Mouse (Mus musculus): ENCODE data around the gene Npsr1.

The Npsr1 gene

DNA sequence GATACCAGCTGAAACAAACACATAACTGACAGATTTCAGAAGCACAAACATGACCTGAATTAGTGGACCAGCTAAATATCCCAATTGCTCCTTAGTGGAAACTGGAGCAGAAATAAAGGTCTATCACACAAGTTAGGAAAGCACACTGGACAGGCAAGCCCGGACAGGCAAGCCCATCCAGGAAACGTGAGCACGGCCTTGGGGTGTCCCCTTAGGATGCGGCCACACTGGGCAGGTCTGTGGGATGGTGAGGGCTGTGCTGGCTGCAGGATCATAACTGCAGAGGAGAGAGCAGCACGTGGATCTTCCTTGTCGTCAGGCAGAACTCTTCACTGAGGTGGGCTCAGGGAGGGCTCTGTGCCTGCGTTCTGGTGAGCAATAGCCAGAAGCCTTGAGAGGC is at the start of gene Npsr1:
TSS of gene Npsr1 (plus strand) at position 301 of the 400 bp plus-strand sequence.
- no peak for DNase-seq (ENCODE audit: extremely low read depth, low read depth)

GRCm38 (mm10) chr9:24051538-24051937 is 46.3 kb upstream of the Npsr1 start:
- DNase-seq (ENCODE audit: extremely low read depth, low read depth) = no peak

DNA sequence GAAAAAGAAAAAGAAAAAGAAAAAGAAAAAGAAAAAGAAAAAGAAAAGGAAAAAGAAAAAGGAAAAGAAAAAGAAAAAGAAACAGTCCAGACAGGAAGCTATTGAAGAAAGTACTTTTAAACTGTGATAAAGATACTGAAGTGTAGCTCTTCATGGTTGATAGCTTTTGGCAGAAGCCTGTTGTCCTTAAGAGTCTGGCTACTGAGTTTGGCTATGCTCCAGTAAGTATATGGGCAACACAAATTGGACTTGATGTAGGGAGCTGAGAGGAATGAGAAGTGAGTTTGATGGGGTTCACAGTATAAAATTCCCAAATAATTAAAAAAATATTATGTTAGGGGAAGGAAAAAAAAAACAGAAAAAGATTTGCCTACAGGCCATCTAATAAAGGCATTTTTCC is 34.5 kb upstream of the Npsr1 start:
- no peak for DNase-seq (ENCODE audit: extremely low read depth, low read depth)

DNA sequence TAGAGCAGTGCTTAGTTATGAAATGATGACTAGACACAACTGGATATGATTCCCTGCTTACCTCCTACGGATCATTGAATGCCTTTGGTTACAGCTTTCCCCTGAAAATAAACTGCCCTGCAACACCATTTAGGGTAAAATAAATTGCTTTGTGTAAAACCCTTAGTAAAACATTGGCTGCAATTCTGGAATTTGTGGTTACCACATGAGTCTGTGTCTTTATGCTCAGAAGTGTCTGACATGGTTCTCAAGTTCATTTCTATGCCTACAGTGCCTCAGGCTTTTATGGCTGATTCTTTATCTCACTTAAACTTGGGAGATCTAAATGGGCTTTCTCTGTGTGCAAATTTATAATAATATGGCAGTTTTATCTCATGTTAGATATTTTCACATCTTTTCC is 26.1 kb upstream of the Npsr1 start:
- DNase-seq (ENCODE audit: extremely low read depth, low read depth) = no peak

DNA sequence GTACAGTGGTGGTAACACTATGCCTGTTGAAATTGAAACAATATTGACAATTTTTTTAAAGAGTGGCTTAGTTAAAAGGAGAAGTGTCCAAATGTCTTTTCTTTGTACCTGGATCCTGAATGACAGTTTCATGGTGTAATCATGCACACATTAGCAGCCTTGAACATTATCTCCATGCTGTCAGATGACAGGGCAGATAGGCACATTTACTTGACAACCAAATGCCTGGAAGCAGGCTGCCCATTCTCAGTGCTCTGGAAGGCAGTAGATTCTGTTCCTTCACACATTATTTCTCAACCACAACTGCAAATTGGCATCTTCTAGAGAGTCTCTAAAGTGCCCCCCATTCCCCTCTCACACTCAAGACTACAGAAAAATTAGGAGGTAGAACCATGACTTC is 20.2 kb upstream of the Npsr1 start:
- no peak for DNase-seq (ENCODE audit: extremely low read depth, low read depth)

- no peak for DNase-seq (ENCODE audit: extremely low read depth, low read depth)
These were observed 5.9 kb upstream of the Npsr1 start for GRCm38 (mm10) chr9:24091875-24092274.

DNA sequence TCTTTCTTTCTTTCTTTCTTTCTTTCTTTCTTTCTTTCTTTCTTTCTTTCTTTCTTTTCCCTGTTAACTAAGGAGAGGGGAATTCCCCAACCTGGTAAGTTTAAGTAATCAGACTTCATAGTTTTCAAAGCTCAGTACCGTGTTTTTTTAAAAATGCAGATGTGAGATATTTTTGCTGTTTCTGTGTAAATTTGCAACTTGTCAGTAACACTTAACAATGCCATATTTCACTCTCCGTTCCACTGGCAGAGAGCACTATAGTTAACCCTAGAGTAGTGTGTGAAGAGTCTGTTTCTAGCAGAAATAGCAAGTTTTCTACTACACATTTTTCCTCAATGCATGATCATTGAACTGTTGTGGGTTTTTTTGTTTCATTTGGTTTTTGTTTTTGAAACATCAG is 730 bp downstream of the Npsr1 start:
- no peak for DNase-seq (ENCODE audit: extremely low read depth, low read depth)

DNA sequence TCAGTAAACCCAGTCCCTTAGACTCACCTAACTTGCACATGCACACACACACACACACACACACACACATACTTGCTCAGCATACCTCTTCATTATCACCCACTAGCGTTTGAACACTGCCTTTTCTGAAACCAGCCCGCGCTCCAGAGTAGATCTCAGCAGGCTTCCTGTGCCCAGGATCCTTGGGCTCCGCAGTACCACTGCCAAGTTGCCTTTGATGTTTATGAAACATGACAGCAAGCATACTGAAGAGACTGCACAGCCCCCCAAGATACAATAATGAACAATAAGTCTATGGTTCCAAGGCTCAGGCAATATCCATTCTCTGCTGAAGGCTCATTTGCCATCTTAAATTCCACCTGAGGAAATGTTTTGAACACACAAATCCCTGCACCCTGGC is 1.8 kb downstream of the Npsr1 start:
- DNase-seq (ENCODE audit: extremely low read depth, low read depth) = no peak

DNA sequence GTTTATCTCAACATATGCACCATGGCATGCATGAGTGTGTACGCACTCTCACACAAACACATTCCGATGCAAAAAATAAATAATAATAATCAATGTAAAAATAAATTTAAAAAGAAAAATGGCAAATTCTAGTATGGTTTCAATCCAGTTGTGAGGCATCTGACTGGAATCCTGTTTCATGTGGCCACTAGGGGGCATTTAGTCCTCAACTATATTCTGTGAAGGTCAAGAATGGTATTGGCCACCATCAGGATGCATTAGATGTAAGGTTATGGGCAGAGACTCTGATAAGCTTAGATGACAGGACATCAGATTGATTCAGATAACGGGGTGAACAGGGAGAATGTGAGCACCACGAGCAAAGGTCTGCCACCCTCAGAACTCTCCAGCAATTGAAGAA is 21.6 kb downstream of the Npsr1 start:
- DNase-seq (ENCODE audit: extremely low read depth, low read depth) = peak; percentile 30

- DNase-seq (ENCODE audit: extremely low read depth, low read depth) = no peak
These were observed 35.3 kb downstream of the Npsr1 start for GRCm38 (mm10) chr9:24133142-24133541.

- DNase-seq (ENCODE audit: extremely low read depth, low read depth) = no peak
These were observed 38.6 kb downstream of the Npsr1 start for GRCm38 (mm10) chr9:24136354-24136753.

DNA sequence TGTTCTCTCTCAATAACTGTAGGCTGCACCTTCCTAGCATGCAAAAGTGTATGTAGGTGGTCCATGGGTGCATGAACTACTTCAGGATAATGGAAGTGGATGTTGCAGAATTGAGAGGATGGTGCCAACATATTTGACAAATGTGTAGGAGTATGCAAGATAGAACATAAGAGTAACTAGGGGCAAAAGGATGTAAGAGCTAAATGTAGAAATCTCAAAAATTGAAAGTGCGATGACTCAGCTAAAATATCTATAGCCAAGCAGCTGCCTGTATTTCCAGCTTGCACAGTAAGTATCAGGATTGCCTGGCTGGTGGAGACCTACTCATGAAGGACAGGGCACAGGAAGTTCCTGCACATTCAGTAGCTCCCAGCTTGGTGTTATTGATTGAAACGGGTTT is 46.5 kb downstream of the Npsr1 start:
- DNase-seq (ENCODE audit: extremely low read depth, low read depth) = no peak

- DNase-seq (ENCODE audit: extremely low read depth, low read depth) = no peak
These were observed 59.4 kb downstream of the Npsr1 start for GRCm38 (mm10) chr9:24157208-24157607.

DNA sequence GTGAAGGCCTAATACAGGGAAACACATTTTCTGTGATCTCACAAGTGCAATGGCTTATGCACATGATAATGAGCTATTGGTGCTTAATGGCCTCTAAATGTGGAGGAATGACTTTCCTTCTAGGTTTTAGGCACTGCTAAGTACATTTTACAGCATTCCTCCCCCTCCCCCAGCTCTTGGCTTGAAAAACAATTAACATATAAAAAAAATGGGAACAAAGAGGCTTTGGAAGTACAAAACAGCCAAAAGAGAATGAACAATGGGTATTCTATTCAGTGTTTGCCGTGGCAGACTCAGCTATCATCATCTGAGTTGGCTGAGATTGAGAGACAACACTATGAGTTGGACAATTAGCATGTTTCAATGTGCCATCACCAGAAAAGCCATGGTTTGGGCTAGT is 62.6 kb downstream of the Npsr1 start:
- no peak for DNase-seq (ENCODE audit: extremely low read depth, low read depth)

GRCm38 (mm10) chr9:24168501-24168900 is 70.7 kb downstream of the Npsr1 start:
- DNase-seq (ENCODE audit: extremely low read depth, low read depth) = no peak

DNA sequence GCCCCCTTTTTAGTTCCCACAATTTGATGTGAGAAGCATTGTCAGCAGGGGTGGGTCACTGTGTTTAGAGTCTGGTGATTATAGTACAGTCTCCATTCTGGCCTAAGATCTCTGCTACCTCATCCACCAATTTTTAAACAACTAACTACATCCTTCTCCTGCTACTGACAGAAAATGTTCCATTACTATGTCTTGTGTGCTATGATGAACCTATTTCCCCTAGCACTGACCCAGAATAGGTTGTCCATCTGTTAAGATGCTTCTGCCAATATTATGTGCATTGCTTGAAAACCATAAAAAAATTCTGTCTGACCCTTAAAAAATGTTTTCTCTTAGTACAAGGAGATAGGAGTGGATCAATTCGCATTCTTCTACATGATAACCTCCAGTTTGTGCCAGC is 72.9 kb downstream of the Npsr1 start:
- DNase-seq (ENCODE audit: extremely low read depth, low read depth) = no peak

GRCm38 (mm10) chr9:24178744-24179143 is 80.9 kb downstream of the Npsr1 start:
- DNase-seq (ENCODE audit: extremely low read depth, low read depth) = no peak

DNA sequence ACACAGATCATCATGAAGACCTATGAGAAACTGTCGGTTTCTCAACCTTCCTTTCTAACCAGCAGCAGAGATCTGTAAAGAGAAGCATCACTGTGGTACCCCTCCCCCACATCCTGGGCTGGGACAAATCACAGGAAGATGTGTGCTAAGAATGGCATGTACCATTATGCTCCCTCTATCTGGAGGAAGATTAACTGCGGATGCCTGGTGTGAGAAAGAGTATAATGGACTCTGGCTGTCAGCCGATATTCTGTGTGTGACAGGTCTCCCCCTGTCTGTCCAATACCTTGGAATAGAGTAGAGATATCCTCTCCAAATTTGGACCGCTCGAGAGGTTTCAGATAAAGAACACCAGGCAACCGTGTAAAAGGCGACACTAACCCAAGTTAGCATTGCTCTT is 83.1 kb downstream of the Npsr1 start:
- DNase-seq (ENCODE audit: extremely low read depth, low read depth) = no peak

DNA sequence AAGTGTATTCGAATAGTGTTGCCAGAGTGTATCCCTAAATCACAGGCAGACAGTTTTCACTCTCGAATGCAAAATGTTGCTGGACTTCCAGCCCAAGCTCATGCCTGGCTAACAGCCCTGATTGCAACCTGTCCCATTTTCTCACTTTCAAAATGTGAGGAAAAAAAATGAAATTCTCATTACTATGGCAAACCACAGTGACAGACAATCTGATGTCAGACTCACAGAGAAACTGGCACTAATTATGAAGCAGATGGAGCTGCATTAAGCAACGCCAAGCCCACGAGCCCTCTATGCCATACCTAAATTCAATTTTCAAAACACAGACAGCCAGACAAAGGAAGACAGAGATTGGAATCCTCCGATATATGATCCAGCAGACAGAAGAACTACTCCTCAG is 88.5 kb downstream of the Npsr1 start:
- no peak for DNase-seq (ENCODE audit: extremely low read depth, low read depth)

- no peak for DNase-seq (ENCODE audit: extremely low read depth, low read depth)
These were observed 91.9 kb downstream of the Npsr1 start for GRCm38 (mm10) chr9:24189511-24190260.

GRCm38 (mm10) chr9:24190261-24190588 is 92.4 kb downstream of the Npsr1 start:
- DNase-seq (ENCODE audit: extremely low read depth, low read depth) = no peak

- no peak for DNase-seq (ENCODE audit: extremely low read depth, low read depth)
These were observed 100.5 kb downstream of the Npsr1 start for GRCm38 (mm10) chr9:24198254-24198653.

DNA sequence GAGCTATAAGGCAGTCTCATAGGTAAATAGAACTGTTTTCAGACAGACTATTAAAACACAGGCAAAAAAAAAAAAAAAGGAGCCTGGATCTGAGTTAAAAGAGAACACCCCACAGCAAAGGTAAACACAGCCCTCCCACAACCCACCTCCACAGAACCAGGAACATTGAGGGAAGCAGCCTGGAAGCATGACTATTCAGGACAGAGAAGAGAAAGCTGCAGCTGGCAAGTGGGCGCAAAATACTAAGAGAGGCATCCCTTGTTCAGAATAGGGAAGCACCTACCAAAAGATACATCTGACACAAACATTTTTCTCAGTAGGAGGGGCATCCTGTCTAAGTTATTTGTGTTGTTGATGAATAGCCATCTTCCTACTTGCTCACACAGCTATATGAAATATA is 113.8 kb downstream of the Npsr1 start:
- DNase-seq (ENCODE audit: extremely low read depth, low read depth) = no peak

DNA sequence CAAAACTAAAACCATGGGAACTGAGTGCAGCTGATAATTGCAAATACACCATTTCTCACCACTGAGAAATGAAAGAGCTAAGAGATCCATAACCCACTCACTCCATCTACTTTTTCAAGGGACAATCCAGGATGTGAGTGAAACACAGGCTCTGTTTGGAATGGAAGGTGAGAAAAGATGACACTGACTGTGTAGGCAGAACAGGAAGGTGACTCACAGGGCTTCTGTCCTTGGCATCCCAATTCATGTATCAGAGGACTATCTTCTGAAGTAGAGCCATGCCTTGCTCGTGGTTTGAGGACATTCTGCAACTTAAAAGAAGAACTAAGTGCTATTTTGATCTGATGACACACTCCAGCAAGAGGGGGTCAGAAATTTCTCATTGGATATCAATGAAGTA is 119.9 kb downstream of the Npsr1 start:
- no peak for DNase-seq (ENCODE audit: extremely low read depth, low read depth)
